Mouse (Mus musculus) adrenal gland, adult 2 months (tissue): ENCODE data around the gene Csta1. TPM values are rescaled to one million over a fixed set of nuclear protein-coding genes. Genes with fewer than 3 reads are reported as not detected.
A peak's percentile ranks its signal among the peaks of the same experiment; 100 is the strongest.

Experiments used
- DNase-seq: peaks from one replicate; pipeline ENCODE4 v3.0.0; 2021
- polyA plus RNA-seq: library from polyadenylated mRNA; depleted of rRNA; stranded (reverse); fragments of >200 nt; gene quantifications from 2 replicates; pipeline ENCODE4 v1.2.3, GENCODE M21; 2012; rRNA removed
- total RNA-seq, 2 experiments: library from RNA; stranded (reverse); gene quantifications; 2 replicates each; pipeline ENCODE4 v1.2.3; 2021

Csta1 gene
- total and polyA plus RNA-seq, 3 experiments: not detected

DNA sequence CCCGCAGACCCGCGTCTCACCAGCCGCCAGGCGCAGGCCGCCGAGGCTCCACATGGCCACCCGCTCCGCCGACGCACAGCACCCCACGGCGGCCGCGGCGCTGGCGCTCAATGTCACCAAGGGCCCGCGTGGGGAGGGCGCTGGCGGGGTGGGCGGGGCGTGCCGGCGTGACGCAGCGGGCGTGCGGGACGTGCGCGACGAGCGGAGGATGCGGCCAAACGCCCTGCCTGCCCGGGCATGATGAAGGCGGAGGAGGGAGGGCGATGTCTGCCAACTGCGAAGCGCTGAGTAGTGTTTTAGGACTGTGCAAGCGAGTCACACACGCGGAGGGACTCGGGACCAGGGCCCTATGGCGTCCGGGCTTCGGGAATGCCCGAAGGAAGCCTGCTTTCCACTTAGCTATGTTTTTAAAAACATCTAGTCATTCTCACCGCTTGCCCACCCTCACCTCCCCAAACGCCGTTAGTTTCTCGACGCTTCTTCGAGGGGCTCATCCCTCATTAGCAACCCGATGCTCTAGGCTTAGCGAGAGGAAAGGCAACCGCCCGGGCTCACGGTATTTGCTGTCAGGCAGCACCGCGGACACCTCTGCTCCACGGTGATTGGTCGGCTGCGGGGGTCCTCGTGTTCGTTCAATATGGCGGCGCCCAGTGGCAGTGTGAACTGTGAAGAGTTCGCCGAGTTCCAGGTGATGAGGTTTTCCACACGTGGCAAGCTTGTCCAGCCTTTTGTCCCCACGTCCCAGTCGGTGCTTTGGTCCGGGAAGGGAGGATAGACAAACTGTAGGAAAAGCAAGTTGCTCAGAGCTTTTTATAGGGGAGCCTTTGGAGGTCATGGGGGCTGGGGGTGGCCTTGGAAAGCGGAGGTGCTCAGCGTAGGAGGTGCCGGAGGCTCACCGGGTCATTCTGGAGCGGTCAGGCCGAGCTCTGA lies 59.3 kb downstream of the Csta1 start, which contains the start of the genes Fam162a and Ccdc58:
Gene Fam162a (minus strand): TSS at position 145 of the 930 bp plus-strand sequence.
Gene Ccdc58 (plus strand): TSS at position 236 of the 930 bp plus-strand sequence.
- peak; percentile 95 for DNase-seq

- no peak for DNase-seq
Observed at GRCm38 (mm10) chr16:36071071-36071449, 60.0 kb downstream of the Csta1 start.

Other genes starting within 250 kb of the Csta1 start
- 10 to 100 TPM; 10.7 to 15.4 TPM for gene Parp9, start 192.8 kb downstream of the Csta1 start, total RNA-seq
- 1.8 and 2.1 TPM in 2 replicates for gene Parp9, start 192.8 kb downstream of the Csta1 start, polyA plus RNA-seq
- gene Dtx3l, start 192.1 kb downstream of the Csta1 start, total RNA-seq: 10 to 100 TPM in 1 of 2 experiments, 1 to 10 TPM in 1; 7.0 to 10.2 TPM
- 2.8 and 3.0 TPM in 2 replicates for gene Dtx3l, start 192.1 kb downstream of the Csta1 start, polyA plus RNA-seq
- 10 to 100 TPM; 70.3 to 100.0 TPM for gene Kpna1, start 152.5 kb downstream of the Csta1 start, total RNA-seq
- gene Kpna1, start 152.5 kb downstream of the Csta1 start, polyA plus RNA-seq: 2.5 and 3.8 TPM in 2 replicates
- gene Wdr5b, start 90.1 kb downstream of the Csta1 start, total RNA-seq: 1 to 10 TPM; 3.1 to 5.2 TPM
- gene Wdr5b, start 90.1 kb downstream of the Csta1 start, polyA plus RNA-seq: 0.59 and 0.75 TPM in 2 replicates
- 100 to 1,000 TPM; 178 to 236 TPM for gene Fam162a, start 59.6 kb downstream of the Csta1 start, total RNA-seq
- gene Fam162a, start 59.6 kb downstream of the Csta1 start, polyA plus RNA-seq: 27.9 and 30.7 TPM in 2 replicates
- gene Ccdc58, start 59.6 kb downstream of the Csta1 start, total RNA-seq: 10 to 100 TPM; 35.6 to 35.8 TPM
- 2.0 and 2.9 TPM in 2 replicates for gene Ccdc58, start 59.6 kb downstream of the Csta1 start, polyA plus RNA-seq
- gene Stfa2l1, start 25.6 kb upstream of the Csta1 start, total RNA-seq: not detected
- gene Stfa2l1, start 25.6 kb upstream of the Csta1 start, polyA plus RNA-seq: not detected in 2 replicates
- not detected for gene Gm5483, start 53.0 kb upstream of the Csta1 start, total RNA-seq
- not detected in 2 replicates for gene Gm5483, start 53.0 kb upstream of the Csta1 start, polyA plus RNA-seq
- gene Gm5416, start 79.2 kb upstream of the Csta1 start, total RNA-seq: not detected
- gene Gm5416, start 79.2 kb upstream of the Csta1 start, polyA plus RNA-seq: not detected in 2 replicates
- gene 2010005H15Rik, start 90.2 kb upstream of the Csta1 start, total RNA-seq: 1 to 10 TPM in 1 of 2 experiments, not detected in 1; 3.5 TPM
- not detected in 2 replicates for gene 2010005H15Rik, start 90.2 kb upstream of the Csta1 start, polyA plus RNA-seq
- gene Stfa1, start 145.7 kb upstream of the Csta1 start, total RNA-seq: not detected
- gene Stfa1, start 145.7 kb upstream of the Csta1 start, polyA plus RNA-seq: not detected in 2 replicates
- gene BC117090, start 203.1 kb upstream of the Csta1 start, total RNA-seq: not detected
- gene BC117090, start 203.1 kb upstream of the Csta1 start, polyA plus RNA-seq: not detected in 2 replicates
- gene BC100530, start 236.5 kb upstream of the Csta1 start, total RNA-seq: not detected
- not detected in 2 replicates for gene BC100530, start 236.5 kb upstream of the Csta1 start, polyA plus RNA-seq